Mouse (Mus musculus) stomach, postnatal 0 days (tissue): ENCODE measurements around the gene Pkdrej.

Source experiments
- CTCF ChIP-seq: IDR thresholded peaks from 2 replicates; pipeline ENCODE4 v1.5.1; 2016; ENCODE audit warnings: antibody characterized with exemption, low read depth, mild to moderate bottlenecking, moderate library complexity
- EP300 ChIP-seq: optimal IDR thresholded peaks from 2 replicates; pipeline ENCODE3; 2016; ENCODE audit warnings: antibody characterized with exemption

GRCm38 (mm10) chr15:85783146-85783545 lies 38.4 kb downstream of the Pkdrej start:
- peak; percentile 33 for TF ChIP-seq CTCF
- TF ChIP-seq EP300, result no peak
